Mouse (Mus musculus) heart, embryonic 15.5 days (tissue): ENCODE results near the gene Pck1. TPM values are rescaled to one million over a fixed set of nuclear protein-coding genes. Genes with fewer than 3 reads are reported as not detected.

Experiments
- ATAC-seq: fragments of 200-750 bp; cut with Nextera tagmentation; replicated peaks from 2 replicates; pipeline ENCODE4 v1.8.0; 2017; ENCODE audit warnings: low read depth, moderate TSS enrichment; ENCODE audit not compliant: insufficient number of reproducible peaks, insufficient read depth, low FRiP score
- H3K27ac ChIP-seq: fragments of 300-500 bp; sonication (generic); 2 replicates; pipeline ENCODE4 v1.5.1; 2015; ENCODE audit warnings: mild to moderate bottlenecking, inconsistent platforms
- H3K27me3 ChIP-seq: fragments of 300-500 bp; sonication (generic); 2 replicates; pipeline ENCODE4 v1.6.1; 2015; ENCODE audit warnings: inconsistent platforms
- H3K36me3 ChIP-seq: fragments of 300-500 bp; sonication (generic); 2 replicates; pipeline ENCODE4 v1.6.1; 2015; ENCODE audit warnings: mild to moderate bottlenecking, inconsistent platforms
- H3K4me1 ChIP-seq: fragments of 300-500 bp; sonication (generic); replicated peaks from 2 replicates; pipeline ENCODE4 v1.6.1; 2015; ENCODE audit warnings: inconsistent platforms
- H3K4me2 ChIP-seq: fragments of 300-500 bp; sonication (generic); 2 replicates; pipeline ENCODE4 v1.6.1; 2015; ENCODE audit warnings: inconsistent platforms, mild to moderate bottlenecking, moderate library complexity
- H3K4me3 ChIP-seq: fragments of 300-500 bp; sonication (generic); 2 replicates; pipeline ENCODE4 v1.5.1; 2015; ENCODE audit warnings: mild to moderate bottlenecking, inconsistent platforms
- H3K9ac ChIP-seq: fragments of 300-500 bp; sonication (generic); 2 replicates; pipeline ENCODE4 v1.6.1; 2015; ENCODE audit warnings: mild to moderate bottlenecking, inconsistent platforms
- H3K9me3 ChIP-seq: fragments of 300-500 bp; sonication (generic); replicated peaks from 2 replicates; pipeline ENCODE4 v1.6.1; 2016; ENCODE audit warnings: inconsistent platforms
- WGBS: fragments of 180-500 bp; shearing (Covaris S2); methylation state at CpG from one replicate; pipeline ENCODE4 v1.1.7; 2015; ENCODE audit warnings: mixed read lengths; 5-methylcytosine and 5-hydroxymethylcytosine counted together
- polyA plus RNA-seq: library from polyadenylated mRNA; unstranded; fragments of >200 nt; fragmentation: Nextera tagmentation; extraction: Ambion mirVana; gene quantifications from 2 replicates; pipeline ENCODE4 v1.2.1, GENCODE M21; 2015

Pck1 gene
- polyA plus RNA-seq, 1 experiment from 2014 or later: 0.10 TPM

GRCm38 (mm10) chr2:173126386-173126785, 26.5 kb upstream of the Pck1 start:
- WGBS: 76% methylated on average over 4 of the region's 4 CpGs
- no peak for ATAC-seq

GRCm38 (mm10) chr2:173129111-173129510, 23.7 kb upstream of the Pck1 start:
- 63% methylated on average over 2 of the region's 2 CpGs for WGBS
- ATAC-seq: no peak
- H3K4me3 ChIP-seq: no peak overlapping the region
- H3K4me1 ChIP-seq: peaks cover 14% of the 10 kb centered on the region
- H3K27ac ChIP-seq: no peak overlapping the region
- no peaks in the 10 kb centered on the region for H3K9me3 ChIP-seq
- no peak overlapping the region for H3K4me2 ChIP-seq
- no peak overlapping the region for H3K9ac ChIP-seq
- no peaks in the 10 kb centered on the region for H3K36me3 ChIP-seq
- no peaks in the 10 kb centered on the region for H3K27me3 ChIP-seq

More at GRCm38 (mm10) chr2:173126386-173126785, 26.5 kb upstream of the Pck1 start:
- H3K4me1 ChIP-seq: peaks cover under 1% of the 10 kb centered on the region; the same call in 1 of the 2 replicates
- H3K36me3 ChIP-seq: no peaks in the 10 kb centered on the region
- no peaks in the 10 kb centered on the region for H3K9me3 ChIP-seq
- no peak overlapping the region for H3K9ac ChIP-seq
- H3K4me2 ChIP-seq: no peak overlapping the region
- no peak overlapping the region for H3K27ac ChIP-seq
- no peaks in the 10 kb centered on the region for H3K27me3 ChIP-seq
- no peak overlapping the region for H3K4me3 ChIP-seq

GRCm38 (mm10) chr2:173132262-173132661, 20.6 kb upstream of the Pck1 start:
- H3K4me2 ChIP-seq: no peak overlapping the region
- H3K9ac ChIP-seq: no peak overlapping the region
- no peaks in the 10 kb centered on the region for H3K9me3 ChIP-seq
- no peak overlapping the region for H3K4me3 ChIP-seq
- no peaks in the 10 kb centered on the region for H3K27me3 ChIP-seq
- 81% methylated on average over 13 of the region's 13 CpGs for WGBS
- ATAC-seq: no peak
- H3K4me1 ChIP-seq: peaks cover 27% of the 10 kb centered on the region
- no peak overlapping the region for H3K27ac ChIP-seq
- no peaks in the 10 kb centered on the region for H3K36me3 ChIP-seq

- Histone ChIP-seq H3K4me3 (no peak overlapping the region), H3K9ac (no peak overlapping the region), H3K4me1 (peaks cover 27% of the 10 kb centered on the region), H3K27ac (no peak overlapping the region), H3K36me3 (no peaks in the 10 kb centered on the region), H3K27me3 (no peaks in the 10 kb centered on the region), H3K9me3 (no peaks in the 10 kb centered on the region), H3K4me2 (no peak overlapping the region)
- WGBS: 64% methylated on average over 8 of the region's 8 CpGs
- ATAC-seq: no peak
Observed at GRCm38 (mm10) chr2:173132794-173133300, 20.0 kb upstream of the Pck1 start.

GRCm38 (mm10) chr2:173134695-173135094, 18.2 kb upstream of the Pck1 start:
- Histone ChIP-seq H3K4me3 (no peak overlapping the region), H3K36me3 (no peaks in the 10 kb centered on the region), H3K9me3 (no peaks in the 10 kb centered on the region), H3K4me2 (no peak overlapping the region), H3K27ac (peak overlapping the region; percentile 62), H3K9ac (no peak overlapping the region), H3K27me3 (0 out of 2 replicates have a peak, but pooled peaks cover 3% of the 10 kb centered on the region), H3K4me1 (peaks cover 34% of the 10 kb centered on the region)
- 15% methylated on average over 9 of the region's 9 CpGs for WGBS
- peak; percentile 73; the same call in 1 of the 2 replicates for ATAC-seq

GRCm38 (mm10) chr2:173138323-173139239, 14.3 kb upstream of the Pck1 start:
- 55% methylated on average over 15 of the region's 15 CpGs for WGBS
- H3K27me3 ChIP-seq: peaks cover 8% of the 10 kb centered on the region; the same call in 1 of the 2 replicates

GRCm38 (mm10) chr2:173143611-173144010, 9.2 kb upstream of the Pck1 start:
- no peak overlapping the region for H3K4me2 ChIP-seq
- no peaks in the 10 kb centered on the region for H3K9me3 ChIP-seq
- H3K4me3 ChIP-seq: no peak overlapping the region
- H3K4me1 ChIP-seq: peaks cover 3% of the 10 kb centered on the region
- no peak for ATAC-seq
- no peak overlapping the region for H3K9ac ChIP-seq
- peaks cover 8% of the 10 kb centered on the region; the same call in 1 of the 2 replicates for H3K27me3 ChIP-seq
- H3K27ac ChIP-seq: no peak overlapping the region
- WGBS: 68% methylated on average over 11 of the region's 11 CpGs
- H3K36me3 ChIP-seq: no peaks in the 10 kb centered on the region

More at GRCm38 (mm10) chr2:173138323-173139239, 14.3 kb upstream of the Pck1 start:
- H3K27ac ChIP-seq: no peak overlapping the region
- peaks cover 20% of the 10 kb centered on the region for H3K4me1 ChIP-seq
- no peak for ATAC-seq
- no peaks in the 10 kb centered on the region for H3K36me3 ChIP-seq
- no peaks in the 10 kb centered on the region for H3K9me3 ChIP-seq
- H3K9ac ChIP-seq: no peak overlapping the region
- no peak overlapping the region for H3K4me3 ChIP-seq
- no peak overlapping the region for H3K4me2 ChIP-seq

- Histone ChIP-seq H3K4me3 (no peak overlapping the region), H3K27ac (no peak overlapping the region), H3K4me1 (0 out of 2 replicates have a peak, but pooled peaks cover under 1% of the 10 kb centered on the region), H3K36me3 (no peaks in the 10 kb centered on the region), H3K9me3 (no peaks in the 10 kb centered on the region), H3K9ac (no peak overlapping the region), H3K27me3 (peaks cover 5% of the 10 kb centered on the region; the same call in 1 of the 2 replicates), H3K4me2 (no peak overlapping the region)
- WGBS: 66% methylated on average over 3 of the region's 3 CpGs
- ATAC-seq: no peak
Observed at GRCm38 (mm10) chr2:173145808-173146207, 7.0 kb upstream of the Pck1 start.

GRCm38 (mm10) chr2:173146728-173147127, 6.1 kb upstream of the Pck1 start:
- Histone ChIP-seq H3K36me3 (no peaks in the 10 kb centered on the region), H3K4me1 (peaks cover 3% of the 10 kb centered on the region; the same call in 1 of the 2 replicates), H3K9me3 (no peaks in the 10 kb centered on the region), H3K27ac (no peak overlapping the region), H3K27me3 (peaks cover 5% of the 10 kb centered on the region; the same call in 1 of the 2 replicates), H3K9ac (no peak overlapping the region), H3K4me3 (no peak overlapping the region), H3K4me2 (no peak overlapping the region)
- no peak for ATAC-seq
- WGBS: 72% methylated on average over 6 of the region's 6 CpGs

GRCm38 (mm10) chr2:173148001-173148400, 4.8 kb upstream of the Pck1 start:
- Histone ChIP-seq H3K4me3 (no peak overlapping the region), H3K9ac (no peak overlapping the region), H3K36me3 (no peaks in the 10 kb centered on the region), H3K4me1 (peaks cover 15% of the 10 kb centered on the region), H3K27ac (no peak overlapping the region), H3K4me2 (no peak overlapping the region), H3K9me3 (no peaks in the 10 kb centered on the region), H3K27me3 (peaks cover 3% of the 10 kb centered on the region; the same call in 1 of the 2 replicates)
- 80% methylated on average over 5 of the region's 5 CpGs for WGBS
- no peak for ATAC-seq

GRCm38 (mm10) chr2:173151352-173151751, 1.5 kb upstream of the Pck1 start:
- Histone ChIP-seq H3K36me3 (no peaks in the 10 kb centered on the region), H3K9me3 (no peaks in the 10 kb centered on the region), H3K9ac (no peak overlapping the region), H3K4me3 (no peak overlapping the region), H3K27ac (no peak overlapping the region), H3K27me3 (no peaks in the 10 kb centered on the region), H3K4me2 (no peak overlapping the region), H3K4me1 (peaks cover 18% of the 10 kb centered on the region)
- ATAC-seq: no peak
- WGBS: 51% methylated on average over 5 of the region's 5 CpGs
